ENCODE assay signal across 13 mouse cellular contexts in genomic region chr7:135809751-135810379, GRCm38 (mm10).
DNase-seq lines count a peak whose midpoint lies in the region; ATAC-seq and TF ChIP-seq lines count a peak whose summit lies in the region.
"Had no signal": no experiment of that assay in that cellular context is flagged by ENCODE, and none has a peak within 500 bp of the region (broad histone marks: within the 10 kb centered on the region; RNA-seq: fewer than 3 reads in every experiment).

No protein-coding gene starts in this region.

- ATAC-seq in heart, embryonic 13.5 days (ENCODE audit: extremely low read depth, insufficient number of reproducible peaks, low FRiP score, low TSS enrichment) = no peak
- peak; percentile 42 for ATAC-seq in granulocyte monocyte progenitor cell, adult 5-6 weeks (replicated peaks; ENCODE audit: poor library complexity, severe bottlenecking)
- ATAC-seq in lung, postnatal 0 days = no peak

- 45% methylated on average over 12 of the region's 12 CpGs for WGBS in heart, embryonic 13.5 days
- 25% methylated on average over 12 of the region's 12 CpGs for WGBS in lung, postnatal 0 days

- no peak overlapping the region for H3K4me3 ChIP-seq in heart, embryonic 13.5 days
- peak overlapping the region; percentile 39 for H3K4me3 ChIP-seq in E14TG2a.4 (replicated peaks; ENCODE audit: low read length)
- no peak overlapping the region for H3K4me3 ChIP-seq in lung, postnatal 0 days (ENCODE audit: low read depth, low read length)
- H3K4me3 ChIP-seq: embryonic facial prominence, embryonic 15.5 days; heart, embryonic 15.5 days had no signal

- no peak overlapping the region for H3K27ac ChIP-seq in heart, embryonic 13.5 days (replicated peaks)
- no peak overlapping the region for H3K27ac ChIP-seq in lung, postnatal 0 days (ENCODE audit: low read length)
- H3K27ac ChIP-seq: embryonic facial prominence, embryonic 15.5 days; heart, embryonic 15.5 days had no signal

- peak overlapping the region; percentile 4; the same call in 1 of the 2 replicates for H3K4me2 ChIP-seq in heart, embryonic 13.5 days
- H3K4me2 ChIP-seq in lung, postnatal 0 days (replicated peaks; ENCODE audit: low read depth, low read length) = peak overlapping the region; percentile 27; the same call in 1 of the 2 replicates
- H3K4me2 ChIP-seq: embryonic facial prominence, embryonic 15.5 days; heart, embryonic 15.5 days had no signal

- no peak overlapping the region for H3K9ac ChIP-seq in heart, embryonic 13.5 days
- no peak overlapping the region for H3K9ac ChIP-seq in lung, postnatal 0 days (replicated peaks; ENCODE audit: low read depth)
- H3K9ac ChIP-seq: embryonic facial prominence, embryonic 15.5 days; heart, embryonic 15.5 days had no signal

- TF ChIP-seq CTCF in E14TG2a.4 (conservative IDR thresholded peaks at IDR 0.05; ENCODE audit: low read length) = no peak
- no peak for TF ChIP-seq CTCF in lung, postnatal 0 days (IDR thresholded peaks at IDR 0.05)

- H3K27me3 ChIP-seq in heart, embryonic 13.5 days (replicated peaks) = 0 out of 2 replicates have a peak, but pooled peaks cover 3% of the 10 kb centered on the region
- peaks cover 7% of the 10 kb centered on the region for H3K27me3 ChIP-seq in E14TG2a.4 (ENCODE audit: insufficient read depth, low read length)
- no peaks in the 10 kb centered on the region for H3K27me3 ChIP-seq in lung, postnatal 0 days (replicated peaks; ENCODE audit: insufficient read depth, low read length)
- H3K27me3 ChIP-seq: embryonic facial prominence, embryonic 15.5 days; heart, embryonic 15.5 days had no signal

- no peaks in the 10 kb centered on the region for H3K36me3 ChIP-seq in heart, embryonic 13.5 days
- no peaks in the 10 kb centered on the region for H3K36me3 ChIP-seq in E14TG2a.4 (ENCODE audit: insufficient read depth, low read length)
- no peaks in the 10 kb centered on the region for H3K36me3 ChIP-seq in lung, postnatal 0 days (ENCODE audit: insufficient read depth, low read length)
- H3K36me3 ChIP-seq: embryonic facial prominence, embryonic 15.5 days; heart, embryonic 15.5 days had no signal

- intact Hi-C loops in heart, postnatal 10 days (cut with DNase I) = no loop called here

- H3K4me1 ChIP-seq in heart, embryonic 13.5 days = peaks cover 12% of the 10 kb centered on the region
- no peaks in the 10 kb centered on the region for H3K4me1 ChIP-seq in E14TG2a.4 (replicated peaks; ENCODE audit: low read depth, low read length)
- H3K4me1 ChIP-seq in lung, postnatal 0 days (ENCODE audit: insufficient read depth, low read depth, low read length) = peaks cover 2% of the 10 kb centered on the region; the same call in 1 of the 2 replicates

- DNase-seq in heart, adult 9 months (ENCODE audit: low spot score in 2 of 2) = no peak
- no peak for DNase-seq in lung, postnatal 0 days (ENCODE audit: low spot score)
- DNase-seq in T-cell, adult 2 months (ENCODE audit: low spot score) = no peak
- DNase-seq in heart, postnatal 10 days = no peak
- DNase-seq in embryo, embryonic 11 days = no peak
- DNase-seq: adrenal gland, postnatal 10 days; cerebellum, adult 2 months; layer of hippocampus, postnatal 36 days had no signal

- TF ChIP-seq EP300 in lung, postnatal 0 days (IDR thresholded peaks at IDR 0.05) = no peak

- no peaks in the 10 kb centered on the region for H3K9me3 ChIP-seq in heart, embryonic 13.5 days
- H3K9me3 ChIP-seq in E14TG2a.4 (ENCODE audit: low read length) = no peaks in the 10 kb centered on the region
- no peaks in the 10 kb centered on the region for H3K9me3 ChIP-seq in lung, postnatal 0 days (ENCODE audit: low read length)
- H3K9me3 ChIP-seq: embryonic facial prominence, embryonic 15.5 days; heart, embryonic 15.5 days had no signal
